Mouse (Mus musculus): ENCODE measurements at regions not wholly inside any gene's neighbourhood (a gene's known extent, or its start where the extent isn't known, plus 50 kb on each side); places are given as distances from the start of the nearest gene placed in this dataset.
"Not testable (repeated sequence)": the region's sequence is repeated elsewhere in the genome, so short reads cannot be mapped to it uniquely, and the experiment has no call there.

- not testable (repeated sequence) for DNase-seq (ENCODE audit: low spot score in 2 of 2)
These were observed 126.3 kb upstream of the Thpo start for GRCm38 (mm10) chr16:20860606-20861005.

GRCm38 (mm10) chr16:20854696-20855213, 120.4 kb upstream of the Thpo start:
- no peak for DNase-seq (ENCODE audit: low spot score in 2 of 2)

GRCm38 (mm10) chr16:20838151-20838550, 103.8 kb upstream of the Thpo start:
- no peak for DNase-seq (ENCODE audit: low spot score in 2 of 2)

- no peak for DNase-seq (ENCODE audit: low spot score in 2 of 2)
These were observed 102.6 kb upstream of the Thpo start for GRCm38 (mm10) chr16:20836866-20837265.

GRCm38 (mm10) chr16:20833838-20834237, 99.5 kb upstream of the Thpo start:
- not testable (repeated sequence) for DNase-seq (ENCODE audit: low spot score in 2 of 2)

GRCm38 (mm10) chr16:20833301-20833700, 99.0 kb upstream of the Thpo start:
- DNase-seq (ENCODE audit: low spot score in 2 of 2) = no peak

- no peak for DNase-seq (ENCODE audit: low spot score in 2 of 2)
These were observed 95.6 kb upstream of the Thpo start for GRCm38 (mm10) chr16:20829732-20830435.

GRCm38 (mm10) chr16:20828996-20829731, 94.9 kb upstream of the Thpo start:
- DNase-seq (ENCODE audit: low spot score in 2 of 2) = no peak

GRCm38 (mm10) chr16:20824226-20824625, 89.9 kb upstream of the Thpo start:
- DNase-seq (ENCODE audit: low spot score in 2 of 2) = peak; percentile 35 to 43

GRCm38 (mm10) chr16:20820939-20821338, 86.6 kb upstream of the Thpo start:
- DNase-seq (ENCODE audit: low spot score in 2 of 2) = no peak

GRCm38 (mm10) chr16:20819568-20819967, 85.3 kb upstream of the Thpo start:
- DNase-seq (ENCODE audit: low spot score in 2 of 2) = no peak

- no peak for DNase-seq (ENCODE audit: low spot score in 2 of 2)
These were observed 84.4 kb upstream of the Thpo start for GRCm38 (mm10) chr16:20818711-20819189.

GRCm38 (mm10) chr16:20814976-20815375, 80.7 kb upstream of the Thpo start:
- no peak for DNase-seq (ENCODE audit: low spot score in 2 of 2)

- no peak for DNase-seq (ENCODE audit: low spot score in 2 of 2)
These were observed 79.9 kb upstream of the Thpo start for GRCm38 (mm10) chr16:20814240-20814639.

GRCm38 (mm10) chr16:20812025-20812424, 77.7 kb upstream of the Thpo start:
- DNase-seq (ENCODE audit: low spot score in 2 of 2) = not testable (repeated sequence)

- no peak for DNase-seq (ENCODE audit: low spot score in 2 of 2)
These were observed 76.0 kb upstream of the Thpo start for GRCm38 (mm10) chr16:20810322-20810721.

GRCm38 (mm10) chr16:20808263-20808662, 74.0 kb upstream of the Thpo start:
- no peak for DNase-seq (ENCODE audit: low spot score in 2 of 2)

GRCm38 (mm10) chr16:20806739-20807138, 72.4 kb upstream of the Thpo start:
- DNase-seq (ENCODE audit: low spot score in 2 of 2) = no peak

GRCm38 (mm10) chr16:20805793-20806192, 71.5 kb upstream of the Thpo start:
- no peak for DNase-seq (ENCODE audit: low spot score in 2 of 2)

GRCm38 (mm10) chr16:20805086-20805485, 70.8 kb upstream of the Thpo start:
- no peak for DNase-seq (ENCODE audit: low spot score in 2 of 2)

GRCm38 (mm10) chr16:20804601-20805017, 70.3 kb upstream of the Thpo start:
- DNase-seq (ENCODE audit: low spot score in 2 of 2) = peak; percentile 47 to 59

- no peak for DNase-seq (ENCODE audit: low spot score in 2 of 2)
These were observed 69.1 kb upstream of the Thpo start for GRCm38 (mm10) chr16:20803278-20803930.
